Mouse (Mus musculus): ENCODE data around the gene Fam181a. TPM values are rescaled to one million over a fixed set of nuclear protein-coding genes. Genes with fewer than 3 reads are reported as not detected.
A peak's percentile ranks its signal among the peaks of the same experiment; 100 is the strongest.

The Fam181a gene
- not detected for total RNA-seq (2021)
- long read RNA-seq, experiment 1, result 0 reads
- long read RNA-seq, experiment 2, result 0 reads

DNA sequence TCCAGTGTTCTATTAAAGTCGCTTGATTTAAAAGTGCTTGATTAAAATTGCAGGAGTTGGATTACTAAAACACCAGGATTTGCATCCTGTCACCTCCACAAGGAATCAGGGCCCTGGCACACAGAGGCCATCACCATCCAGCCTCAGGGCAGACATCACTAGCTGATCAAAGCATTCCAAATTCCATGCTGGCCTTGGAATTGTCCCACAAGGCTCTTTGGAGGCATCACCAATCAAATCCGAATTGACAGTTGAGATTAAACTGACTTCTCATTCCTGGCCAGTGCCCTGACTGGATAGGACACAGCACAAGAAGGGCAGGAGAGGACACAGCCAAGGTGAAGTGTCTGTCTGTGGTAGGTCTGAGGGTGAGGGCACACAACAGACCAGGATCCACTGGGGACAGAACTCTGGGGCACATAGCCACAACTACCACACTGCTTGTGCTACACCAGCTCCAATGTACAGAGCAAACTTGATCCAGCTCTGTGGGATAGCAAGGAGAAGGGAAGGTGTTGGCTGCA, at the start of gene Fam181a:
Gene Fam181a (plus strand): TSS at position 232 of the 524 bp plus-strand sequence.
- DNase-seq, result no peak
- intact Hi-C loops (cut with DNase I), result no loop called here

- intact Hi-C loops (cut with DNase I), result no loop called here
- peak in 1 of 2 experiments; percentile 12 for DNase-seq
These were observed 48.5 kb upstream of the Fam181a start for GRCm38 (mm10) chr12:103262017-103262865.

GRCm38 (mm10) chr12:103266605-103267004, 44.2 kb upstream of the Fam181a start:
- intact Hi-C loops (cut with DNase I), result no loop called here
- no peak for DNase-seq

GRCm38 (mm10) chr12:103272176-103272575, 38.6 kb upstream of the Fam181a start:
- intact Hi-C loops (cut with DNase I), result no loop called here
- no peak for DNase-seq

- intact Hi-C loops (cut with DNase I), result no loop called here
- no peak for DNase-seq
These were observed 37.7 kb upstream of the Fam181a start for GRCm38 (mm10) chr12:103273051-103273450.

GRCm38 (mm10) chr12:103273732-103274131, 37.0 kb upstream of the Fam181a start:
- intact Hi-C loops (cut with DNase I), result no loop called here

GRCm38 (mm10) chr12:103276422-103276821, 34.4 kb upstream of the Fam181a start:
- DNase-seq, result no peak
- intact Hi-C loops (cut with DNase I), result no loop called here

More at GRCm38 (mm10) chr12:103273732-103274131, 37.0 kb upstream of the Fam181a start:
- DNase-seq, result no peak

- no peak for DNase-seq
- intact Hi-C loops (cut with DNase I), result no loop called here
These were observed 29.3 kb upstream of the Fam181a start for GRCm38 (mm10) chr12:103281491-103281890.

- DNase-seq, result peak; percentile 16 to 36
- intact Hi-C loops (cut with DNase I), result no loop called here
These were observed 28.9 kb upstream of the Fam181a start for GRCm38 (mm10) chr12:103281912-103282311.

DNA sequence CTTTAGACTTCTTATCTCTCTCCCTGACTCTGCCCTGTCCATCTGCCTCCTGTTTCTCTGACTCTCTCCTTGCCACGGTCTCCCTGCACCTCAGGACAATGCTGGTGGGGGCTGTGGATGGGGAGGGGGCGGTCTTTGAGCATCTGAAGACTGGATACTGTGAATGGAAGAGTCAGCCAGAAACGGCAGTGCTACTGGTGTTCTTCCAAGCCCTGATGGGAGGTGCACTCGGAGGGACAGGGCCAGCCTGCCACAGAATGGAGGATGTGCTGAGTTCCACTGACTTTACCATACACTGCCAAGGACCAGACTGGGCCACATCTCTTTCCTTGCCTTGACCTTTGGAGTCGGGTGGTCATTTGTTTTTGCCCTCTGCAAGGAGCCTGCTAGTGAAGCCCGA, 27.8 kb upstream of the Fam181a start:
- intact Hi-C loops (cut with DNase I), result no loop called here

DNA sequence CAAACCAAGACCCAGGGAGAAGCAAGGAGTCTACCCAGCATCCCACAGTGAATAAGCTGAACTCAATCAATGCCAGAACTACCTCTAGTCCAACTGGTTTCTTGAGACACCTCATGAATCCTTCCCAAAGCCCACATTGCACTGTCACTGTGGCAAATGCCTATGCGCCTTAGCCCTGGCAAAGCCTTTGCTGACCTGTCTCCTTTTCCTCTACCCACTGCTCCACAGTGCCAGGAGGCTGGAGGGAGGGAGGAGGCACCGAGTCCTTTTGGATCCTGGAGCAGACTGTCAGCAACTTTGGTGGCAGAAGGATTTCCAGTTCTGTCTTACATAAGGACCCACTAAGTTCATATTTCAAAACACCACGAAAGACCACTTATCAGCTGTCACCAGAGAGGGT, 27.4 kb upstream of the Fam181a start:
- no peak for DNase-seq

More for the DNA sequence above, 27.8 kb upstream of the Fam181a start:
- DNase-seq, result no peak

GRCm38 (mm10) chr12:103287276-103287675, 23.5 kb upstream of the Fam181a start:
- no peak for DNase-seq
- intact Hi-C loops (cut with DNase I), result no loop called here

More for the DNA sequence above, 27.4 kb upstream of the Fam181a start:
- intact Hi-C loops (cut with DNase I), result no loop called here

- no peak for DNase-seq
- intact Hi-C loops (cut with DNase I), result no loop called here
These were observed 18.4 kb upstream of the Fam181a start for GRCm38 (mm10) chr12:103292366-103292765.

GRCm38 (mm10) chr12:103296292-103296691, 14.5 kb upstream of the Fam181a start:
- DNase-seq, result no peak
- intact Hi-C loops (cut with DNase I), result no loop called here

GRCm38 (mm10) chr12:103300493-103300892, 10.3 kb upstream of the Fam181a start:
- no peak for DNase-seq
- intact Hi-C loops (cut with DNase I), result loop anchor here (2.0 kb wide), 1 partner anchor 58 kb away; the partner anchor contains the start of gene Prima1

DNA sequence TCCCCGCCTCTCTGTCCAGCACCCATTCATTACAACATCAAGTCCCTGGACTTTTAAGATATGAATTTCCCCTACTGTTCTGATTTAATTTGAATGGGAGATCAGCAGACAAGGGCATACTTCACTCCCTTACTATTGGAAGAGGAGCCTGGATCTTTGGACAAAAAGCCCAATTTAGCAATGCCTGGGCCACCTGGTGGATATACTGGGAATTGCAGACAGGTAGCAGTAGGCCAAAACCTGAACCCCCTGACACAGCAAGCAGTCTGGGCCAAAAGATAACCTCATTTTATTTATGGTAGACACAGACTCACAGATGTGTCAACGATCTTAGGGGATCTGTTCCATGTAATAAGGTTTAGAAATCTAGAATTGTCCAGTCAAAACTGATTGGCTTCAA, 9.1 kb upstream of the Fam181a start:
- intact Hi-C loops (cut with DNase I), result loop anchor here (1.0 to 2.0 kb wide), 2 partner anchors 59 to 157 kb away; partner anchors contain the start of gene Prima1
- peak; percentile 58 to 68 for DNase-seq

GRCm38 (mm10) chr12:103302960-103303359, 7.8 kb upstream of the Fam181a start:
- DNase-seq, result no peak
- intact Hi-C loops (cut with DNase I), result no loop called here

DNA sequence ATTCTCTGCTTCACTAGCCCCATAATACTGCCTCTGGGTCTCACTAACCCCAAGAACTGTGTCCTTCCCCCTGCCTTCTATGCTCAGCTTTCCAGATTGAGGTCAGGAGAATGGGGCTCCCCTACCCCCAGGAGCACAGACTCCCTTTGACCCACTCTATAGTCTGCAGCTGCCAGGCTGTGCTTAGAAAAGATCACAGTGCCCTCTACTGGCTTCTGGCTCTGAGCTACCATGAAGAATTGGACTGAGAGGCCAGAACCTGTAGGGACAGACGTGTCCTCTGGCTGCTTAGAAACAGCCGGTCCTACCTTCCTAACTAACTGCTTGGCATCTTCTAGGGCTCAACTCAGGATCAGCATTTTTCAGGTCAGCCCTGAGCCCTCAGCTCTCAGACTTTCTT, 4.6 kb upstream of the Fam181a start:
- DNase-seq, result no peak
- intact Hi-C loops (cut with DNase I), result no loop called here

DNA sequence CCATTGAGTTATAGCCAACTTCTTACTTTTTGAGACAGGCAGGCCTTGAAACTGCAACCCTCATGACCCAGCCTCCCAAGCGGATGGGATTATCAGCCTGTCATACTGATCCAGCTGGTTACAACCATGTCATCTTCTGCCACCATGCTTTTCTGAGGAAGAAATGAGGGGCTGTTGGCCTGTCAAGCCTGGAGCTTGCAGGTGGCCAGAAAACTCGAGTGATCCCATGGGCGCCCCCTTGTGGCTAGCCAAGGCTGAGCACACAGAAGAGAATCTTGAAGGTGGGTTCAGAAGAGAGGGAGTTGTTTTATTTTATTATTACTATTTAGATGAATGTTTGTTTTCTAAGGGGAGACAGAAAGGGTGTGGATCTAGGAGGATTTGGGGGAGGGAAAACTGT, 4.1 kb upstream of the Fam181a start:
- peak; percentile 42 to 63 for DNase-seq
- intact Hi-C loops (cut with DNase I), result no loop called here

DNA sequence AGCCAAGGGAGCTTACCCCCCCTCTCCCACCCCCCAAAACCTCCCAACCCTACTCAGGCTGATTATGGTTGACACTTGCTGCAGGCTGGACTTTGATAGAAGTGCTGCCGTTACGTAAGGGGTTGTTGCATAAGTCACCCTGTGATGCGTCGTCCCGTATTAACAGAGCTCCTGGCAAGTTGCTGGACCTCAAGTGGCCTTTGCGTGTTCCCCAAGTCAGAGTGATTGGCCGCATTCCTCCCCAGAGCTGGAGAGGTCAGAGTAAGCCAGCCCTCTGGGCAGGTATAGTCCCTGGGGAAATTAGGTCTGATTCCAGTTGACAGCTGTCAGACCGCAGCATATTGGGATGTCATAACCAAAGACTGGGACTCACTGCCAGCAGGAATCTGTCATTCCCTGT, 1.1 kb downstream of the Fam181a start:
- intact Hi-C loops (cut with DNase I), result no loop called here
- DNase-seq, result peak in 1 of 2 experiments; percentile 33

DNA sequence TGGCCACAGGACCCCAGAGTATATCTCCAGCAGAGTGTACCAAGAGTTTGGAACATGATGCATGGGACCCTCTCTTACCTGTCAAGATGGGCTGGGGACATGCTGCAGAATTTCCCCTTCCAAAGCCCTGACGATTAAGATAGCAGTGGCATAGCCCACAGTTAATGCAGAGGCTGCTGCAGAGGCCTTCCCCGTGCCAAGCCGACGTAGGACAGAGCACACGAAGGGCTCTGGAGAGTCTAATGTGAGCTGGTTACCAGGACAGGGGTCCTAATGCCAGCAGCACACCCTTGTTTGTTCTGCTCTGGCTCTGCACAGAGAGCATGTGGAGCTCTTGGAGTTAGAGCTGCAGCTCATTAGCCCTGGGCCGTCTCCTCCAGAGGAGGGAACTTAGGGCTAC, 2.5 kb downstream of the Fam181a start:
- intact Hi-C loops (cut with DNase I), result no loop called here

More for the DNA sequence above, 2.5 kb downstream of the Fam181a start:
- no peak for DNase-seq
